Mouse (Mus musculus): ENCODE results near the gene Alkbh6.

Alkbh6 gene

GRCm38 (mm10) chr7:30308076-30309005 is at the start of gene Alkbh6:
Alkbh6 (plus strand) TSS chr7:30308717.
- DNase-seq (ENCODE audit: low read depth, low spot score): peak; percentile 85

- DNase-seq (ENCODE audit: low read depth, low spot score): no peak
Measured at GRCm38 (mm10) chr7:30265041-30265440, 43.5 kb upstream of the Alkbh6 start.

GRCm38 (mm10) chr7:30265531-30265930 is 43.0 kb upstream of the Alkbh6 start:
- no peak for DNase-seq (ENCODE audit: low read depth, low spot score)

DNA sequence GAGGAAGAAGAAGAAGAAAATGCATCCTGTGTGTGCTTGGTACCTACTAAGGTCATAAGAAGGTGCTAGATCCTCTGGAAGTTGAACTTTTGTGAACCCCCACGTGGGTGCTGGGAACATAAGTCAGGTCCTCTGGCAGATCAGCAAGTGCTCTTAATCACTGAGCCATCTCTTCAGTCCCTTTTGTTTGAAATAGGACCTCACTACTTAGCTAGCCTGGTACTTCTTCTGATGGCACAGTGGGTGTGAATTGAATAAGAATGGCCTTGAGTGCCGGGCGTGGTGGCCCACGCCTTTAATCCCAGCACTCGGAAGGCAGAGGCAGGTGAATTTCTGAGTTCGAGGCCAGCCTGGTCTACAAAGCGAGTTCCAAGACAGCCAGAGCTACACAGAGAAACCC is 42.6 kb upstream of the Alkbh6 start:
- DNase-seq (ENCODE audit: low read depth, low spot score): no peak

DNA sequence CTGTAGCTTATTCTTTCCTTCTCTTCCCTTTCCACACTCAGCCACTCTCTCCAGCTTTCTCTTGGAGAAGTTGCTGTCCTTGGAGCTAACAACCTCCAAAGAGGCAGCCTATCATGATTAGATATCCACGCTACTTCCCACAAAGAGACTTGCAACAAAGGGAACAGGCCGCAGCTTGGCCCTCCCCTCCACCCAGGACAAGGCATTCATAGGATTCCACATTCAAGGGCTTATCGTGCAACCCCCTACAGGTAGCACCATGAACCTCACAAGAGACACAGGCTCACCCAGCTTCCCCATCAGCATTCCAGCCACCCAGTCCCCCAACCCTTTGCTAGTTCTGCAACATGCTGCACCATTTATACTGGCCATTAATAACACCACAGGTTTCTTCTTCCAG is 41.7 kb upstream of the Alkbh6 start:
- no peak for DNase-seq (ENCODE audit: low read depth, low spot score)

DNA sequence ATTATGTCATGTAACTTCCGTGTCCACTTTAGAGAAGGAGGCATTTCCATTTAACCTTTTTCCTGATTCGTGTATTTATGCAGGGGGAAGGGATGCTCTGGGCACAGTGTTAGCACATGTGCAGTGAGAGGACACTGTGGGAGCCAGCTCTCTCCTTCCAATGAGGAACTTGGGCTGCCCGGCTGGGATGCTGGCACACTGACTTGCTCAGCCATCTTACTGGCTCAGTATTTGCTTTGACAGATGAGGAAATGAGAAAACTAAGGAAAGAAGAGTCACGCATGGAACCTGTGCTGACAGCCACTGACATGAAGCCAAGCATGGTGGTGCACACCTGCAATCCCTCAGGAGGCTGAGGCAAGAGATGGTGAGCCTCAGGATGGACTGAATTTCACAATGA is 38.9 kb upstream of the Alkbh6 start:
- no peak for DNase-seq (ENCODE audit: low read depth, low spot score)

- no peak for DNase-seq (ENCODE audit: low read depth, low spot score)
Measured at GRCm38 (mm10) chr7:30274383-30274782, 34.1 kb upstream of the Alkbh6 start.

- no peak for DNase-seq (ENCODE audit: low read depth, low spot score)
Measured at GRCm38 (mm10) chr7:30278911-30279310, 29.6 kb upstream of the Alkbh6 start.

DNA sequence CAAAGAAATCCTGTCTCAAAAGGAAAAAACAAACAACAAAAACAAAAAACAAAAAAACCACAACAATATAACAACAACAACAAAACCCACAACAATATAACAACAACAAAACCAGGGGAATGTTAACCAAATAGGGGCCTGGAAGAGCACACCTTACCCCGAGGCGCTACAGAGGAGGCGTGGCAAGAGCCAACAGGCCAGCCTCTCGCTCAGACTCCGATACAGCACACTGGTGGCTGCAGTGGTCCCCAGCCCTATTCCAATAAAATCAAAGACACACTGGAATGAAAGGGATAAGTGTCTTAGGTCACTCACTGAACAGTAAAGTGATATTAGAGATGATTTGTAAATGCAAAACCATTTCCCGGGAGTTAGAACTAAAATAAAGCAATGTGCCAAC is 29.0 kb upstream of the Alkbh6 start:
- no peak for DNase-seq (ENCODE audit: low read depth, low spot score)

GRCm38 (mm10) chr7:30279951-30280669 is 28.4 kb upstream of the Alkbh6 start, which contains the start of the genes Thap8 and Wdr62:
Thap8 (plus strand) TSS chr7:30280094.
Wdr62 (minus strand) TSS chr7:30280419.
- DNase-seq (ENCODE audit: low read depth, low spot score): peak; percentile 76

- DNase-seq (ENCODE audit: low read depth, low spot score): peak; percentile 59
Measured at GRCm38 (mm10) chr7:30280670-30281138, 27.8 kb upstream of the Alkbh6 start.

GRCm38 (mm10) chr7:30281522-30281921 is 27.0 kb upstream of the Alkbh6 start:
- no peak for DNase-seq (ENCODE audit: low read depth, low spot score)

DNA sequence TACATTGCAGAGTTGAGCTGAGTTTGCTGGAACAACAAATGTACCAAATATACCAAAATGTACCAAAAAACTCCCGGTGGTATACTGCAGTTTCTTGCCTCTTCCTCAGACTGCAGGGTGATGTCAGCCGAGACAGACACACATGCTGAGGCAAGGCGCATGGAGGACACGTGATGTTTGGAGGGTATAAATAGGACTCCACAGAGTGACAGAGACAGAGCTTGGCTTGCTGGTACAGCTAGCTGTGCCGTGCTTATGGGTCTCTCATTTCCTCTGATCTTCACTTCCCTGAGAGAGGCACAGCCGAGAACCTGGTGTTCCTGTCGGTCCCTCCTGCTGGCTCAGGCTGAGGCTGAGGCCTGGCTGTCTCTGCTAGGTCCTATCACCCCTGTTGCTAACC is 25.8 kb upstream of the Alkbh6 start:
- no peak for DNase-seq (ENCODE audit: low read depth, low spot score)

- no peak for DNase-seq (ENCODE audit: low read depth, low spot score)
Measured at GRCm38 (mm10) chr7:30286701-30287410, 21.7 kb upstream of the Alkbh6 start.

GRCm38 (mm10) chr7:30288046-30288445 is 20.5 kb upstream of the Alkbh6 start:
- no peak for DNase-seq (ENCODE audit: low read depth, low spot score)

GRCm38 (mm10) chr7:30289071-30289713 is 19.3 kb upstream of the Alkbh6 start:
- DNase-seq (ENCODE audit: low read depth, low spot score): no peak

GRCm38 (mm10) chr7:30289714-30290399 is 18.7 kb upstream of the Alkbh6 start:
- no peak for DNase-seq (ENCODE audit: low read depth, low spot score)

DNA sequence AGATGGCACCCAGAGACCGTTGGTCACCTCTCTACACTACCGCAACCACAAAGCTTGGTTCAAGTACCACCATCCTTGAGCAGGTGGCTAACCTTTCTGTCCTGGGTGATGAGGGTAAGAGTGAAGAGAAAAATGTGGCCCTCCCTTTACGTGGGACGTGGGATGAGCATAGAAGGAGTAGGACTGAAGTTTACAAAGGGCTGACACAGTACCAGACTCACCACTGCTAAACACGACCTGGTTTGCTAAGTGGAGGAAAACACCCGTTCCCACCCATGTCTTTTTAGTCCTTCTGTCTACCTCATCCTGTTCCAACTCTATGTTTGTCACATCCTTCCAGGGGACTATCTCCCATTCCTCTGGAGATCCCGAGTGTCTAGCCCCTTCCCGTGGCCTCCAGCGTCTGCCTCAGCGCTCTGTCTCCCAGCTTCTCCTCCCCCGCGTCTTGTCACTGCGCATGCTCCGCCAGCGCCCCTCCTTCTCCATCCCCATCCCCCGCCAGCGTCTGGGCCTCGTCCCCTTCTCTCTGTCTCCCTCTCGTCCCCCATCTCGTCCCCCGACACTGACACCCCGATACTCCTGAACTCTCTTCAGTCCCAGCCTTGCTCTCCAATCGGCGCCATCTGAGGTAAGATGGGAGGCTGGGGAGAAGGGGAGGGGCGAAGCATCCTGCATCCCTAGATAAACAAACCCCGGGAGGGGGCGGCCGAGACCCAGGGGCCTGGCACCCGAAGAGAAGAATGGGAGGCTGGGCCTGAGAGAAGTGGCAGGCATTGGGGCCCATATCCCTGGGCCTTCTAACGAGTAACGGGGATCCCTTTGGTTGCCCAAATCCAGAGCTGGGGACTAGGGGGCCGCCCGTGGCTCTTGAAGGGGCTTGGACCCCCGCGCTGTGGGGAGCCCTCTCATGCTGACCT is 17.0 kb upstream of the Alkbh6 start, which contains the start of gene Clip3:
Gene Clip3, plus strand, starts transcription at position 514 of the 917 bp plus-strand sequence.
- DNase-seq (ENCODE audit: low read depth, low spot score): no peak

DNA sequence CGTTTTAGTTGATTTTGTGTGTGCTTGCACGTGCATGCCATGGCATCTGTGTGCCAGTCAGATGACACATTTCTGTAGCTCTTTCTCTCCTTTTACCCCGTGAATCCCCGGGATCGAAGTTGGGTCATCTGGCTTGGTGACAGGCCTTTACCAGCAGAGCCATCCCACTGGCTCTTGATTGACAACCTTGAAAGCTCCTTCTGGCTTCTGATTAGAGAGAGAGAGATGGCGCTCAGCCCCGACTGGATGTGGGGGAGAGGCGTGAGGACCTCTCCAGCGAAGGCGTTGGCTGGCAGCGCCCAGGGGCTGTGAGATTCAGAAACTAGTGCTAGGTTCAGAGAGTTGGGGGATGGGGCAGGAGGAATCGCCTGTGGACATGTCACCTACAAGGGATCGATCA is 14.7 kb upstream of the Alkbh6 start:
- DNase-seq (ENCODE audit: low read depth, low spot score): no peak

DNA sequence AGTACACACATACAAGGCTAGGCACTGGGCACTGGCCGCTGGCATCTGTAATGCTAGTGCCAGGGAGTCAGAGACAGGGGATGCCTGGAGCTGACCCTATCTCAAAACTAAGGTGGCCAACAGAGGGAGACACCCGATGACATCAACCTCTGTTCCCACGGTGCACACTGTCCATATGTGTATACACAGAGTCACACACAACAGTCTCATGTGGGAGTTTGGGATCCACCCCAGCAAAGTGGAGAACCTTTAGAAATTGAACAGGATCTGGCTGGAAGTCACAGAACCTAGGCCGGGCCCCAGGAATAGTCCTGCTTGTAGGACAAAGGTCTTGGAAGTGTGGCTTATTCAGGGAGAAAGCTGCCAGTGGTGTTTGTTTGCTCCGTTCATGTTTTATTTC is 14.2 kb upstream of the Alkbh6 start:
- no peak for DNase-seq (ENCODE audit: low read depth, low spot score)
